Mouse (Mus musculus) lung, adult 2 months (tissue): ENCODE results near the gene Cxcl14. TPM values are rescaled to one million over a fixed set of nuclear protein-coding genes. Genes with fewer than 3 reads are reported as not detected.

Experiments
- DNase-seq: peaks from one replicate; pipeline ENCODE4 v3.0.0; 2022
- H3K4me1 ChIP-seq: fragments of 200-500 bp; 2 replicates; pipeline ENCODE4 v1.6.1; 2011; ENCODE audit warnings: low read length; ENCODE audit not compliant: control insufficient read depth, insufficient read depth
- H3K4me3 ChIP-seq: fragments of 200-500 bp; replicated peaks from 2 replicates; pipeline ENCODE3; 2011; ENCODE audit warnings: low read depth, mild to moderate bottlenecking, control low read depth, low read length; ENCODE audit errors: extremely low read depth
- CTCF ChIP-seq: fragments of 200-500 bp; IDR thresholded peaks from 2 replicates; pipeline ENCODE4 v1.5.1; 2011; ENCODE audit warnings: mild to moderate bottlenecking, low read length, control low read depth; ENCODE audit not compliant: insufficient read depth
- POLR2A ChIP-seq: fragments of 200-500 bp; IDR thresholded peaks from 2 replicates; pipeline ENCODE4 v1.6.1; 2011; ENCODE audit warnings: low read depth, mild to moderate bottlenecking, control low read depth, low read length, borderline replicate concordance; ENCODE audit errors: extremely low read depth
- WGBS: fragments of 180-500 bp; shearing (Covaris S2); methylation state at CpG from one replicate; pipeline ENCODE4 v1.1.7; 2018; 5-methylcytosine and 5-hydroxymethylcytosine counted together
- polyA plus RNA-seq: library from polyadenylated mRNA; depleted of rRNA; stranded (reverse); fragments of >200 nt; gene quantifications from 2 replicates; pipeline ENCODE4 v1.2.3, GENCODE M21; 2012; rRNA removed

Gene Cxcl14
- polyA plus RNA-seq, 1 experiment = 286 TPM

DNA sequence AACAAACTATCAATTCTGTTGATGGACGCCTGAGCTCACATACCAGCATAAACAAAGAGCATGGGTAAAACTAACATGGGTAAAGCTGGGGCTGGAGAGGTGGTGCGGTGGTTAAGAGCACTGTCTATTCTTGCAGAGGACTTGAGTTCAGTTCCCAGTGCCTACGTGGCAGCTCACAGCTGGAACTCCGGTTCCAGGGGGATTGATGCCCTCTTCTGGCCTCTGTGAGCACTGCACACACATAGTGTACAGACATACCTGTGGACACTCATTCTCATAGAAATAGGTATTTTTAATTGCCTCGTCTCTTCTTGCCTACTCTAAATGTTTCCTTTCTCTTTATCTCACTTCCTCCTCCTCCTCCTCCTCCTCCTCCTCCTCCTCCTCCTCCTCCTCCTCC is 53.2 kb downstream of the Cxcl14 start:
- Histone ChIP-seq H3K4me3 (no peak overlapping the region), H3K4me1 (no peaks in the 10 kb centered on the region)
- 77% methylated on average over 5 of the region's 5 CpGs for WGBS
- TF ChIP-seq CTCF = no peak
- no peak for TF ChIP-seq POLR2A
- DNase-seq = no peak

DNA sequence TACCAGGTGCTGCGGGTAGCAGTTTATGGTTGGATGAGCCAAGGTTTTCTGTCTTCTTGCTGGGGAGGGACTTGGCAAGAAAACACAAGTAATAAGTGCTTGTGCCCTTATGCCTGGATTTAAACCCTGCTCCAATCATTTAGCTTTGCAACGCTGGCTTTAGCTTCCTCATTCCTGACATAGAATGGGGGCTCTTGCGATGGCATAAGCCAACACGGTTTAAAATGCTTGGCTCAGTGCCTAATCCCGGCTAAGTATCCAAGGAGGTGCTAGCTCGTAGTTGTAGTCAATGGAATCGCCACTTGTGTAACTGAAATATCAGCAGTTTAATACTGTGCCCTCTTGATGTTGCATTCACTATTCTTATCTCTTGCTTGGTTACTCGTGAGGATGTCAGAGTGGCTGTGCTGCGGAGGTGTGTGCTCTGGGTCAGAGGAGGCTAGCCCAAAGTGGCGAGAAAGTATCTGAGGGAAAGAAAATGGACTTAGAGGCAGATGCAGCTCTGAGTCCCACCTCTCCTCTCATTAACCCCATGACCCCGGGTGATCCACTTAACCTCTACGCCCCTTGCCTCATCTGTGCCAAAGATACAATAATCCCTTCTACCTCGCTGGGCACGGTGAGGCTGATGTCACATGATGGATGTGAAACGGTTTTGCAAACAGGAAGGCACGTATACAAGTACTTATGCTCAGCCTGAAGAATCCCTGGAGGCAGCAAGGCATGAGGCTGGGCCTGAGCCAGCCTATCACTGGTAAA is 56.2 kb downstream of the Cxcl14 start:
- no peak for DNase-seq
- TF ChIP-seq CTCF = no peak
- TF ChIP-seq POLR2A = no peak
- 47% methylated on average over 16 of the region's 16 CpGs for WGBS
- no peak overlapping the region for H3K4me3 ChIP-seq
- no peaks in the 10 kb centered on the region for H3K4me1 ChIP-seq

Other genes with a start within 250 kb of the Cxcl14 start
- 85.2 and 110 TPM in 2 replicates for gene H2afy, start 160.2 kb downstream of the Cxcl14 start, polyA plus RNA-seq
- 9.2 and 13.9 TPM in 2 replicates for gene Tifab, start 117.7 kb downstream of the Cxcl14 start, polyA plus RNA-seq
- gene Neurog1, start 44.4 kb downstream of the Cxcl14 start, polyA plus RNA-seq = not detected in 2 replicates
- gene Gm3045, start 130.0 kb upstream of the Cxcl14 start, polyA plus RNA-seq = 0.06 TPM in 1 of 2 replicates, not detected in the other
- 0.24 and 0.51 TPM in 2 replicates for gene Slc25a48, start 141.8 kb upstream of the Cxcl14 start, polyA plus RNA-seq
- not detected in 2 replicates for gene Il9, start 185.7 kb upstream of the Cxcl14 start, polyA plus RNA-seq
- 1.2 and 1.3 TPM in 2 replicates for gene Fbxl21, start 225.9 kb upstream of the Cxcl14 start, polyA plus RNA-seq